Mouse (Mus musculus) limb, embryonic 13.5 days (tissue): Measurements from ENCODE around the gene Wwox. TPM values are rescaled to one million over a fixed set of nuclear protein-coding genes. Genes with fewer than 3 reads are reported as not detected.

Experiments
- ATAC-seq: fragments of 200-750 bp; cut with Nextera tagmentation; 2 replicates; pipeline ENCODE4 v1.8.0; 2017; ENCODE audit warnings: low read depth, moderate number of reproducible peaks, moderate TSS enrichment; ENCODE audit not compliant: low FRiP score
- H3K27ac ChIP-seq: fragments of 300-500 bp; sonication (generic); 2 replicates; pipeline ENCODE4 v1.5.1; 2015; ENCODE audit warnings: inconsistent platforms, mild to moderate bottlenecking, moderate library complexity
- H3K27me3 ChIP-seq: fragments of 300-500 bp; sonication (generic); 2 replicates; pipeline ENCODE4 v1.6.1; 2015; ENCODE audit warnings: mild to moderate bottlenecking, inconsistent platforms
- H3K36me3 ChIP-seq: fragments of 300-500 bp; sonication (generic); 2 replicates; pipeline ENCODE4 v1.6.1; 2015; ENCODE audit warnings: inconsistent platforms, mild to moderate bottlenecking, moderate library complexity
- H3K4me1 ChIP-seq: fragments of 300-500 bp; sonication (generic); 2 replicates; pipeline ENCODE4 v1.6.1; 2015; ENCODE audit warnings: inconsistent platforms
- H3K4me2 ChIP-seq: fragments of 300-500 bp; sonication (generic); replicated peaks from 2 replicates; pipeline ENCODE4 v1.6.1; 2015; ENCODE audit warnings: inconsistent platforms, mild to moderate bottlenecking, moderate library complexity
- H3K4me3 ChIP-seq: fragments of 300-500 bp; sonication (generic); 2 replicates; pipeline ENCODE4 v1.5.1; 2015; ENCODE audit warnings: moderate library complexity, mild to moderate bottlenecking, inconsistent platforms
- H3K9ac ChIP-seq: fragments of 300-500 bp; sonication (generic); 2 replicates; pipeline ENCODE4 v1.6.1; 2015; ENCODE audit warnings: mild to moderate bottlenecking, inconsistent platforms
- H3K9me3 ChIP-seq: fragments of 300-500 bp; sonication (generic); 2 replicates; pipeline ENCODE4 v1.6.1; 2016; ENCODE audit warnings: inconsistent platforms
- WGBS: fragments of 180-500 bp; shearing (Covaris S2); methylation state at CpG from one replicate; pipeline ENCODE4 v1.1.7; 2015; 5-methylcytosine and 5-hydroxymethylcytosine counted together
- polyA plus RNA-seq: library from polyadenylated mRNA; unstranded; fragments of >200 nt; fragmentation: Nextera tagmentation; extraction: Ambion mirVana; gene quantifications from 2 replicates; pipeline ENCODE4 v1.2.1, GENCODE M21; 2015

The Wwox gene
- polyA plus RNA-seq, 1 experiment from 2014 or later, result 9.5 TPM

- Histone ChIP-seq H3K4me3 (no peak overlapping the region), H3K27me3 (peaks cover 24% of the 10 kb centered on the region), H3K36me3 (no peaks in the 10 kb centered on the region), H3K9me3 (peaks cover 4% of the 10 kb centered on the region; the same call in 1 of the 2 replicates), H3K27ac (no peak overlapping the region), H3K4me2 (0 out of 2 replicates have a peak overlapping the region, but pooled peaks have one; percentile 7), H3K4me1 (peaks cover 18% of the 10 kb centered on the region), H3K9ac (no peak overlapping the region)
- ATAC-seq, result peak; percentile 19; the same call in 1 of the 2 replicates
- 12% methylated on average over 12 of the region's 12 CpGs for WGBS
Measured at GRCm38 (mm10) chr8:115359701-115360100, 920.2 kb downstream of the Wwox start.

GRCm38 (mm10) chr8:115362518-115362917 lies 923.1 kb downstream of the Wwox start:
- Histone ChIP-seq H3K4me2 (no peak overlapping the region; the same call in 1 of the 2 replicates), H3K27ac (no peak overlapping the region), H3K4me1 (peaks cover 18% of the 10 kb centered on the region), H3K9ac (no peak overlapping the region), H3K4me3 (no peak overlapping the region), H3K9me3 (peaks cover 4% of the 10 kb centered on the region; the same call in 1 of the 2 replicates), H3K27me3 (peaks cover 29% of the 10 kb centered on the region), H3K36me3 (no peaks in the 10 kb centered on the region)
- ATAC-seq, result peak; percentile 85
- 9% methylated on average over 7 of the region's 7 CpGs for WGBS

GRCm38 (mm10) chr8:115374957-115375356 lies 935.5 kb downstream of the Wwox start:
- Histone ChIP-seq H3K27me3 (0 out of 2 replicates have a peak, but pooled peaks cover 12% of the 10 kb centered on the region), H3K4me3 (no peak overlapping the region), H3K4me1 (peaks cover 34% of the 10 kb centered on the region), H3K36me3 (no peaks in the 10 kb centered on the region), H3K4me2 (no peak overlapping the region), H3K27ac (no peak overlapping the region), H3K9me3 (0 out of 2 replicates have a peak, but pooled peaks cover 5% of the 10 kb centered on the region), H3K9ac (no peak overlapping the region)
- ATAC-seq, result no peak
- WGBS, result 22% methylated on average over 4 of the region's 4 CpGs

GRCm38 (mm10) chr8:115375361-115376047 lies 936.0 kb downstream of the Wwox start:
- Histone ChIP-seq H3K4me2 (no peak overlapping the region), H3K27me3 (0 out of 2 replicates have a peak, but pooled peaks cover 12% of the 10 kb centered on the region), H3K36me3 (no peaks in the 10 kb centered on the region), H3K4me3 (no peak overlapping the region), H3K4me1 (peaks cover 34% of the 10 kb centered on the region), H3K9me3 (0 out of 2 replicates have a peak, but pooled peaks cover 4% of the 10 kb centered on the region), H3K27ac (no peak overlapping the region), H3K9ac (no peak overlapping the region)
- 65% methylated on average over 8 of the region's 8 CpGs for WGBS
- ATAC-seq, result no peak

GRCm38 (mm10) chr8:115377321-115377720 lies 937.9 kb downstream of the Wwox start:
- Histone ChIP-seq H3K36me3 (no peaks in the 10 kb centered on the region), H3K27me3 (0 out of 2 replicates have a peak, but pooled peaks cover 6% of the 10 kb centered on the region), H3K27ac (no peak overlapping the region), H3K9me3 (no peaks in the 10 kb centered on the region; the same call in 1 of the 2 replicates), H3K9ac (no peak overlapping the region), H3K4me1 (peaks cover 34% of the 10 kb centered on the region), H3K4me2 (no peak overlapping the region), H3K4me3 (no peak overlapping the region)
- WGBS, result 51% methylated on average over 4 of the region's 4 CpGs
- ATAC-seq, result no peak

GRCm38 (mm10) chr8:115380017-115380416 lies 940.6 kb downstream of the Wwox start:
- H3K4me1 ChIP-seq, result peaks cover 16% of the 10 kb centered on the region
- 77% methylated on average over 4 of the region's 4 CpGs for WGBS
- no peak overlapping the region for H3K27ac ChIP-seq
- no peaks in the 10 kb centered on the region; the same call in 1 of the 2 replicates for H3K9me3 ChIP-seq
- no peak for ATAC-seq
- no peak overlapping the region for H3K4me3 ChIP-seq
- no peak overlapping the region for H3K4me2 ChIP-seq
- H3K27me3 ChIP-seq, result 0 out of 2 replicates have a peak, but pooled peaks cover 6% of the 10 kb centered on the region
- H3K9ac ChIP-seq, result no peak overlapping the region
- H3K36me3 ChIP-seq, result no peaks in the 10 kb centered on the region

GRCm38 (mm10) chr8:115390921-115391504 lies 951.6 kb downstream of the Wwox start:
- ATAC-seq, result no peak
- H3K4me1 ChIP-seq, result no peaks in the 10 kb centered on the region
- no peak overlapping the region for H3K4me3 ChIP-seq
- no peak overlapping the region for H3K27ac ChIP-seq
- 80% methylated on average over 5 of the region's 5 CpGs for WGBS
- H3K36me3 ChIP-seq, result no peaks in the 10 kb centered on the region
- no peaks in the 10 kb centered on the region for H3K9me3 ChIP-seq
- no peaks in the 10 kb centered on the region for H3K27me3 ChIP-seq
- no peak overlapping the region for H3K4me2 ChIP-seq
- H3K9ac ChIP-seq, result no peak overlapping the region

GRCm38 (mm10) chr8:115395840-115396239 lies 956.4 kb downstream of the Wwox start:
- Histone ChIP-seq H3K27ac (no peak overlapping the region), H3K27me3 (no peaks in the 10 kb centered on the region), H3K36me3 (no peaks in the 10 kb centered on the region), H3K4me2 (no peak overlapping the region), H3K9me3 (no peaks in the 10 kb centered on the region), H3K9ac (no peak overlapping the region), H3K4me1 (peaks cover 11% of the 10 kb centered on the region; the same call in 1 of the 2 replicates), H3K4me3 (no peak overlapping the region)
- ATAC-seq, result no peak
- WGBS, result 70% methylated on average over 5 of the region's 5 CpGs

GRCm38 (mm10) chr8:115397981-115398380 lies 958.5 kb downstream of the Wwox start:
- Histone ChIP-seq H3K27ac (no peak overlapping the region), H3K9ac (no peak overlapping the region), H3K36me3 (no peaks in the 10 kb centered on the region), H3K4me3 (no peak overlapping the region), H3K4me2 (no peak overlapping the region), H3K9me3 (no peaks in the 10 kb centered on the region), H3K27me3 (peaks cover 6% of the 10 kb centered on the region; the same call in 1 of the 2 replicates), H3K4me1 (peaks cover 15% of the 10 kb centered on the region)
- WGBS, result 81% methylated on average over 3 of the region's 3 CpGs
- no peak for ATAC-seq

GRCm38 (mm10) chr8:115400013-115400720 lies 960.7 kb downstream of the Wwox start:
- Histone ChIP-seq H3K4me2 (no peak overlapping the region), H3K9me3 (no peaks in the 10 kb centered on the region), H3K9ac (no peak overlapping the region), H3K4me3 (no peak overlapping the region), H3K36me3 (no peaks in the 10 kb centered on the region), H3K27me3 (peaks cover 10% of the 10 kb centered on the region; the same call in 1 of the 2 replicates), H3K27ac (no peak overlapping the region), H3K4me1 (peaks cover 15% of the 10 kb centered on the region)
- 34% methylated on average over 15 of the region's 15 CpGs for WGBS
- ATAC-seq, result no peak; the same call in 1 of the 2 replicates
